Mouse (Mus musculus): ENCODE measurements around the gene Auh.

Gene Auh

GRCm38 (mm10) chr13:52921966-52922365 is 7.5 kb downstream of the Auh start:
- no peak for DNase-seq (ENCODE audit: low spot score)

- no peak for DNase-seq (ENCODE audit: low spot score)
Measured at GRCm38 (mm10) chr13:52921065-52921825, 8.2 kb downstream of the Auh start.

- no peak for DNase-seq (ENCODE audit: low spot score)
Measured at GRCm38 (mm10) chr13:52919790-52920352, 9.6 kb downstream of the Auh start.

- no peak for DNase-seq (ENCODE audit: low spot score)
Measured at GRCm38 (mm10) chr13:52918333-52918732, 11.1 kb downstream of the Auh start.

- DNase-seq (ENCODE audit: low spot score) = no peak
Measured at GRCm38 (mm10) chr13:52914591-52915110, 14.8 kb downstream of the Auh start.

GRCm38 (mm10) chr13:52913926-52914325 is 15.6 kb downstream of the Auh start:
- no peak for DNase-seq (ENCODE audit: low spot score)

GRCm38 (mm10) chr13:52912495-52912894 is 17.0 kb downstream of the Auh start:
- no peak for DNase-seq (ENCODE audit: low spot score)

- DNase-seq (ENCODE audit: low spot score) = no peak
Measured at GRCm38 (mm10) chr13:52911259-52911658, 18.2 kb downstream of the Auh start.

DNA sequence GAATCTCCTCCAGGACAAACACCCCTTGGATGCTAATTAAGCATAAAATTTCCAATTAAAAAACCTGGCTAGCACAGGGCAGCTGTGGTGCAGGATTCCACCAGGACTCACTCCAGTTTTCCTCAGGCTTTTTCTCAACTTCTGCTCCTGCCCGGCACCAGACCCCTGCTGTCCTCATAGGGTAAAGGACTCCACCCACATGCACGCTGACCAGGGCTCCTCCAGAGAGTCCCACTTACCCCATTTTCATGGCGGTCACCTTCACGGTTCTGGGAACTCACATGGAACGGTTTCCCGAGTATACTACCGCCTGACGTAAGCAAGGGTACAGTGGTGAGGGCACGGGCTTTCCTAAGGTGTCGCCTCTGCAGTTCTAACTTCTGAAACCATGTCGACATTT is 23.2 kb downstream of the Auh start:
- no peak for DNase-seq (ENCODE audit: low spot score)

- no peak for DNase-seq (ENCODE audit: low spot score)
Measured at GRCm38 (mm10) chr13:52904175-52904574, 25.3 kb downstream of the Auh start.

- DNase-seq (ENCODE audit: low spot score) = no peak
Measured at GRCm38 (mm10) chr13:52903767-52904166, 25.7 kb downstream of the Auh start.

GRCm38 (mm10) chr13:52902517-52902916 is 27.0 kb downstream of the Auh start:
- DNase-seq (ENCODE audit: low spot score) = no peak

DNA sequence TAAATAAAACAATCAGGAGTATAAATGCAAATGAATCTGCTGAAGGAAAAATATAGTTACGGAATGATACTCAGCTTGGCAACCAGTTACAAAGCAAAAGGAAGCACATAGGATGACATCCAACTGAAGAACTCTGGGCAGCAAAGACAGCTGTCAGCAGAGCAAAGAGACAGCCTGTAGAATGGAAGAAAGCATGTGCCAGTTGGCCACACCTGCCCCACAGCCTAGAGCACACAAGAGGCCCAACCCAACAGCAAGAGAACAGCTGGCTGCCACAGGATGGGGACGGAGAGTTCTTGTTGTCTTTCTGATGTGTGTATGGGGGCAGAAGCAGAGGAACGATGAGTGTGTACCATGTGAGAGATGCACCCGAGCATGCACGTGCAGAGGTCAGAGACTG is 29.8 kb downstream of the Auh start:
- no peak for DNase-seq (ENCODE audit: low spot score)

- DNase-seq (ENCODE audit: low spot score) = no peak
Measured at GRCm38 (mm10) chr13:52897806-52898205, 31.7 kb downstream of the Auh start.

- DNase-seq (ENCODE audit: low spot score) = no peak
Measured at GRCm38 (mm10) chr13:52892791-52893190, 36.7 kb downstream of the Auh start.

- DNase-seq (ENCODE audit: low spot score) = no peak
Measured at GRCm38 (mm10) chr13:52892065-52892503, 37.4 kb downstream of the Auh start.

GRCm38 (mm10) chr13:52890313-52890712 is 39.2 kb downstream of the Auh start:
- no peak for DNase-seq (ENCODE audit: low spot score)

DNA sequence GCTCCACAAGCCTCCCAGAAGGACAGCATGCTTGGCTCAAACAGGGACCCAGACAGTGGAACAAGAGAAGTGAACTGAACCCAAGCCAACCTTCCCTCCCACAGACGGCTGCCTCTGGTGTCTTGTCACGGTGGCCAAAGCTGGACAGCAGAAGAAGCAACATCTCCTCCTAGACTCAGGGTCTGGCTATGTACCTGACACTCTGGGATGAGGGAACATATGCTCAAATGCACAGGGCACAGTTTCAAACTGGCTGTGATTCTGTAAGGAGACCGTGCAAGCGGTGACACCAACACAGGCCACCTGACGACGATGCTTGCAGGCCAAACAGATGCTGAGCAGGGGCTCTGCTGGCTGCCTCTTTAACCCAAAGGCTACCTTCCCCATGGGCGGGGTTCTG is 42.7 kb downstream of the Auh start:
- no peak for DNase-seq (ENCODE audit: low spot score)

DNA sequence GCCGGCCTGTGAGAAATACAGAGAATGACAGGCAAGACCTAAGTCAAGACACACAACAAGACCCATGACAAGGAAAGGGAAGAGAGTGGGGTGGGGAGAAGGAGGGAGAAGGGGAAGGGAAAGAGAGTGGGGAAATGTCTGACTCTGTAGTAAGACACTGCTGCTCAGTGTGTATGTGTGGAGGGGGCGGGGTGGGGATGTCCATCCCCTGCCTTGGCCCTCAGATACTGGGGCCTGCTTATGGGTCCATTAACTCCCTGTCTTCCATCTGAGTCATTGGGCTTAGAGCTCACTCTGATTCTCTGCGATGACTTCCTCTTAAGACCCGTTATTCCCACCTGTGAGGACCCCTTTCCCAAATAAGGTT is 45.5 kb downstream of the Auh start:
- no peak for DNase-seq (ENCODE audit: low spot score)

- DNase-seq (ENCODE audit: low spot score) = no peak
Measured at GRCm38 (mm10) chr13:52883084-52883959, 46.2 kb downstream of the Auh start.

DNA sequence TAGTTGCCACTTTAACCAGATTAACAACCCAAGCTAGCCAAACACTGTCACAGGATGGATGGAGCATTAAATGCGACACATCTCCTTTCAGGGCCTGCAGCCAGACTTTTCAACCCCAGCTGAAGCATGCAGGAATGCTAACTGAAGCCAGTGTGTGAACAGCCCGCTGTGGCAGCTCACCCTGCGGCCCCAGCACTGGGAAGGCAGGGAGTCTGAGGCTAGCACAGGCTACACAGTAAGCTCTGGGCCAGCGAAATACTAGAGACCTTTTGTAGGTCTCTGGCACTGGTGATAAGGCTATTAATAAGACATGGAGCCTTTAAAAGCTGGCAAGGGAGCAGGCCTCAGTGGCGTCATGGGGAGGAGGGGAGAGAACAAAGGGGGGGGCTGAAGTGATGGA is 49.1 kb downstream of the Auh start:
- no peak for DNase-seq (ENCODE audit: low spot score)

GRCm38 (mm10) chr13:52879918-52880317 is 49.6 kb downstream of the Auh start:
- DNase-seq (ENCODE audit: low spot score) = no peak

DNA sequence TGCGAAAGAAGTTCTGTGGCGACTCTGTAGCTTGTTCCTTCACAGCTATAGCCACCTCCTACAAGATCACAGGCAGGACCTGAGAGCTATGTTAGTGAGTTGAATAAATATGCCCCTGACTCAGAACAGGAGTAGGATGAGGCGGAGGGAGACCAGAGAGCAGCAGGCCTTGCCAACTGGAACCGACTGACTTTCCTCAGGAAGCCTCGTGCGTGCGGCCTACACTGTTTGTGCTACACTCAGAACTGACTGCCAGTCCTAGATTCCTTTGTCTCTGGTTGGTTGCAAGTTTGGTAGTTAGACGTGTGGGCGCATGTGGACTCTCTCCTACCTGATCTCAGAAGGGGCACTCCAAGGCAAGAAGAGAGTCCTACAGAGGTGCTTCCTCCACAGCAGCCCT is 50.2 kb downstream of the Auh start:
- DNase-seq (ENCODE audit: low spot score) = no peak

Data from c-Kit-positive CD71-positive TER-119-positive erythroid progenitor cells, embryonic 14.5 days (primary cell).